Mouse (Mus musculus) ovary, adult 18-20 months (tissue): ENCODE results near the gene Nrtn.

ENCODE experiments used
- DNase-seq: peaks from one replicate; pipeline ENCODE4 v3.0.0; 2022; ENCODE audit warnings: low spot score, mixed read lengths

Gene Nrtn

DNA sequence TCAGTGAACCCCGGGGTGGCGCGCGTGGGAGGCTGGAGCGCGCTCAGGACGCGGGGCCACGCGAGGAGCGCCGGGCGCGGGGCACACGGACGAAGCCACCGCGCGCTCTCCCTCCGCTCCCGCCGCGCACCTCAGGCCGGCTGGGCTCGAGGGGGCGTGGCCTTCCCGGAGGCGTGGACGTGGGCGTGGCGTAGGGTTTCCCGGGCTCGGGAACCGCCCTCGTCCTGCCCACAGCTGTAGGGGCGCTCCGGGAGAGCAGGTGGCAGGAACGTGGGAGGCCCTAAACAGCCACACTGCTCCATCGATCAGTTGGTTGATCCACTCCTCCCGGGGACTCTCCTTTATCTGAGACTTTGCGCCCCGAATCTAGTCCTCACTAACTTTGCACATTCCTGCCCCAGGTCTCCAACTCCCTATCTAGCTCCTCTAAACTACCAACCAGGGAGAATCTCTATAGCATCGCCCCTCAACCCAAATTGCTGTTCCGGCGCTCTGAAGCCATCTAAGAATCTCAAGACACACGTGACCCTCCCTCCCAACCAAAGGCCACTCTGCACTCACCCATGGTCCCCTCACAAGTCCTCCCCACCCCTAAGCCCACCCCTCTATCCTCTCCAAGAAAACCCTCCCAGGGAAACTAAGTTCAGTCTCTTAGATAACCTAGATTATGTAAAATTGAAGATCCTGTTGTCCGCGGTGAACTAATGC, at the start of gene Nrtn:
Gene Nrtn, minus strand, starts transcription at position 115 of the 708 bp plus-strand sequence.
- DNase-seq = peak; percentile 78

DNA sequence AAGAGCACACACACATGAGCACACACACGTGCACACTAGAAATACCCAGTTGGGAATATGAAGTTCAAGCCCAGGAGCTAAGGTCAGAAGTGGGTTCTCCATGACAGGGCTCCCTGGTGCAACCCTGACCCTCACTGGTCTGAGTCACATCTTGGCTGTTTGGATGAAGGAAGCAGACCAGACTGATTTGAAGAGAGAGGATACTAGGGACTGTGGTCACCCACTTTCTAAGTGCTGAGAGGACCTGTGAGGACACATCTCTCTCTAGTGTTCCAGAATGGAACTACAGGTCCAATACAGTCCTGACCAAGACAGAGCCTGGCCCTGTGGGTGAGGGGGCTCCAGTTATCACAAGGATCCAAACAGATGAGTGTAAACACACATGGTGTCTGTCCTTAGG, 48.5 kb upstream of the Nrtn start:
- DNase-seq = no peak

GRCm38 (mm10) chr17:56804952-56805351, 47.6 kb upstream of the Nrtn start:
- DNase-seq = peak; percentile 62

DNA sequence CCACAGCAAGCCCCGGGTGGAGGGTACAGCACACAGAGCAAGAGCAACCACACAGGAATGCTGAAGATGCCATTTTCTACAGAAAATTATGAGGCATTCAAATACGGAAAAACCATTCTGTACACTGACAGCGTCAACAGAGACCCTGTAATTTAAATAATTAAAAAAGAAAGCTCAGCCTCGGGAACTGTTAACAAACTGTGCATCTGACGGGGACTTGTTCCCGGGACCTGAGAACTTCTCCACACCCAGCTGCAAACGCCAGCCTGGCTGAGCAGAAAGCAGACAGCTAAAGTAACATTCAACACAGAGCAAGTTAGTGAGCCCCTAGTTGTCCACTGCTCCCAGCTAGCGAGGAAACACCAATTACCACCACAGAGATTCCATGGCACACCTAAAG, 44.7 kb upstream of the Nrtn start:
- no peak for DNase-seq

DNA sequence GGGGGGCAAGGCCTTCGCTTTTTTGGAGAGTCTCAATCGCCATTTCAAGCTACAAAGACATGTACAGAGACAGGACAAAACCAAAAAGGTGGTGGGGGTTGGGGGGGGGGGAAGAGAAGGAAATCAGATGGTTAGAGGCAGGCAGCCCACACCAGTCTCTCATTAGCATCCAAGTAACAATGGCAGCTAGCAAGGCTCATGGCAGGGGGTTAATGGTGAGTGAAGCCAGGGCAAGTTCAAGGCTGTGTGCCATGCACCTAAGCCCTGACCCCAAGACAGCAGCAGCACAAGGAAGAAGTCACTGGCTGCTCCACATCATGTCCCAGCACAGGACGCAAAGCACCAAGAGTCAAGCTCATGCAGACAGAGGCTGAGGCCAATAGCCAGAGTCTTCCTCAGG, 41.9 kb upstream of the Nrtn start:
- no peak for DNase-seq

DNA sequence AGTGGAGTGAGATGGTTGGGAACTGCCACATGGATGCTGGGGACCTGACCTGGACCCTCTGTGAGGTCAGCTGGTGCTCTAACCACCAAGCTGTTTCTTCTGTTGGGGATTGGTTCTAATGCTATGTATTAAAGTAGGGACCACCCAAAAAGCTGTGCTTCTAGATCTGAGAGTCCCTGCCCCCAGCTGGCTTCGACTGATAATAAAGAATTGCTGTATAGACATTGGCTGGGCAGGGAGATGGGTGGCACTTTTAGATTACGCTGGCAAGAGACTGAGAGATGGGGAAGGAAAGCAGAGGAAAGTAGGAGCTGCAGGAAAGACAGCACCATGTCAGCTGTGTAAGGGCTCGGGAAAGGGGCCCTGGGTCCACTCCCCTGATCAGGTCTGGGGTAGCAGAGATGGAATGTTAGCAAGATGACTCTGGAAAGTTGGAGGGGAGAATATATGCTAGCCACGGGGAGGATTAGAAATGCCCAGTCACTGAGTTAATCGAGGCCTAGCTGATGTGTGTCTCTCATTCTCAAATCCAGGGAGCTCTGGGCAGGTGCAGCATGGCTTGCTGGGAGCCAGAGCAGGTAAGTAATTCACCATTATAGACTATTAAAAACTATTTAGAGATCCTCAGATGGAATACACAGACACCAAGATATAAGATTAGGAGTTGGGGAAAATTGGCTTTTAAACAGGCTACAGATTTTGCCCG, 36.4 kb upstream of the Nrtn start:
- no peak for DNase-seq

DNA sequence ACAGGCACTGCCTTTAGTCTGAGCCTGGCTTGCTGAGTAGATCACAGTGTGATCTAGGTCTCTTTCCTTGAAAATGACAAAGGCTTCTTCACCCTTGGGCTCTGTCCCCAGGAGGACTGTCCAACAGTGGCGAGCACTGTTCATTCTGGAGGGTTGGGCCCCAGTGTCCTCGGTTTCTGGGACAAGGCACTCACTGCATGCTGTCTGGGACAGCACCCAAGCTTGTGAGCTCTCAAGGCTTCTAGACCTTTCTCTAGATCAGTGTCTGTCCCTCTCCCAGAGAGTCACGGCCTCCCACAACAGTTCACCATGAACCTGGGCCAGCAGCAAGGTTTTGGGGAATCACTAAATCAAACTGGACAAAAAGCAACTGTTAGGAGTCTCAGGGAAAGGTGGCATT, 35.3 kb upstream of the Nrtn start:
- DNase-seq = no peak

GRCm38 (mm10) chr17:56789286-56789685, 32.0 kb upstream of the Nrtn start:
- no peak for DNase-seq

DNA sequence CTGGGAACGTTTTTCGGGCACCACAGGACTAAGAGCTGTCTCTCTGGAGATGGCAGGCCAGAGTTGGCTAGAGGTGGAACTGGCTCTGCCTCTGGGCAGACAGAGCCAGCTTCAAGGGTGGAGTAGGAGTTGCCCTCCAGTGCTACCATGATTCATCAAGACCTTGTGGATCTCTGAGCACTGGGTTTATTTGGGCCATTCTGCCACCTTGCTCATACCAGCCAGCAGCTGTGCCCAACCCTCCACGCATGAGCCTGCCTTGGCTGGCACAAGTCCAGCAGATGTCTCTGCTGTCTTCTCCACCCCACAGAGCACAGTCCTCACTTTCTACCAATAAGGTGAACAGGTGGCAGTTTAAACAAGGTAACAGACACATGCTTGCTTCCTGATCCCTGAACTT, 31.6 kb upstream of the Nrtn start:
- no peak for DNase-seq

DNA sequence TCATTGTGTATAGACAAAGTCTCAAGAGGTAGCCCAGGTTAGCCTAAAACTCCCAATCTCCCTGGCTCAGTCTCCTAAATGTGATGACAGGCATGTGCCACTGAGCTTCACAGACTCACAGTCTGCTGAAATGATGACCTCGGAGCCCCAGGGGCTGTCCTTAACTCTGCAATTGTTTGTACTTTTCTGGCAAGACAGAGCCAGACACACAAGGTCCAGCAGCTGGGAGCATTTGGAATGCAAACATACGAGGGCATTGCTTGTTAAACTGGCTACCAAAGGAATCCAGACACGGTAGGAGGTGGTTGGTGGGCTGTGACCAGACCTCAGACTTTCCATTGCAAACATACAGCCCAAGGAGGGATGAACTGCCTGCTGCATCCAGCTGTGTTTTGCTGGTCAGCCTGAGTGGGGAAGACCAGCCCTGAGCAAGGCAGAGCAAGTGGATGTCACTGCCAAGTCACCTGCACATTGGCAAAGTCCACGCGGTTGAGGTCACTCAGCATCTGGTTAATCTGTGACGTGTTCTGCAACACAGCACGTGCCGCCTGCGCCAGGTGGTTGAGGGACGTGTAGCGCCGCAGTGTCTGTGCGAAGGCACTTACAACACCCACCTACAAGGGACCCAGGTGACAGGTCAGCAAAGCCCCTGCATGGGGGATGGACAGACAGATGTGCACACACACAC, 23.1 kb upstream of the Nrtn start:
- DNase-seq = no peak

DNA sequence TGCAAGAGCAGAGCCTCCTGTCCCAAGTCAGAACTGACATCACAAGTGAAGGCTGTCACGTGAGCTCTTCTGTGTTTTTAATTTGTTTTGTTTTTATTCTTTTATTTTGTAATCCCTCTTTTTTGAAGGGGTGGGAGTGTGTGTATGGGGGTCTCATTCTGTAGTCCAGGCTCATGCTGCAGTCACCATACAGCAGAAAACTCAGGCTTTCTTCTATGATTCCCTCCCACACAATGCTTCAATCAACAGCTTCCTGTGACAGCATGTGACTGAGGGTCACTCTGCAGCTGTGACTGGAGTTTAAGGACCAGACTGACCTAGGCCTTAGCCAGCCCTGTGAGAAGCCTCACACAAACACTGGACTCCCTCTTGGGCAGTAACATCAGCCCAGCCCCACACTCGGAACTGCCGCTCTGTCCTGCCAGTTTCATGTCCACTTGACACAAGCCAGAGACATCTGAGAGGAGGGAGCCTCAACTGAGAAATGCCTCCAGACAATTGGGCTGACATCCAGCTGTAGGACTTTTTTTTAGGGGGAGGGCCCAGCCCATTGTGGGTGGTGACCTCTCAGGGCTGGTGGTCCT, 21.5 kb upstream of the Nrtn start:
- no peak for DNase-seq

DNA sequence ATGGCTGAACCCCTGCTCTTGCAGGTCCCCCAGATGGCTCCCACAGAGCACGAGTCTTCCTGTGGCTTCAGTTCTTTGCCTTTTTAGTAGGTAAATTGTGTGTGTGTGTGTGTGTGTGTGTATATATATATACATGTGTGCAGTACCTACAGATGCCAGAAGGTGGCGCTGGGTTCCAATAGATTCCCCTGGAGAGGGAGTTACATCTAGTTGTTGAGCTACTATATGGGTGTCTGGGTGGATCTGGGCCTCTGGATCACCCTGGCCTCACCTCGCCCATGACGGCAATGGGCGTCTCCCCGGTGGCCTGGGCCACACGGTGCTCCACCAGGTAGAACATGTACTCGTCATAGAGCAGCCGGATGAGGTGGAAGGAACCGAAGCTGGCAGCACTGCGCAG, 20.2 kb upstream of the Nrtn start:
- no peak for DNase-seq

DNA sequence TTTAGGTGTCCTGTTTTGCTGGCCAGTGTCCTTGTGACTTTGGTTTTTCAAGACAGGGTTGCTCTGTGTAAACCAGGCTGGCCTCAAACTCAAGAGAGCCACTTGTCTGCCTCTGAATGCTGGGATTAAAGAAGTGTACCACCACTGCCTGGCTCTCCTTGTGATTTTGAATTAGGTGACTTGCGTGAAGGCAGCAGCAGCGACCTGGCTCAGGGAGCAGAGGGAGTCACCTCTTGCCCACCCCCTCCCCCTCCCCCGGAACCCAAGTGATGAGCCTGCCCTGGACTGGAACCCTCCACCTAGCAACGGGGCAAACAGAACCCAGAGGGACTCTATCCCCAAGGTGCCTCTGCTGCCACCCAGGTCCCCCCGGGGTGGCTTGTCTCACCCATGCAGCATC, 12.6 kb upstream of the Nrtn start, which contains the start of gene Prr22:
Gene Prr22, plus strand, starts transcription at position 301 of the 400 bp plus-strand sequence.
- DNase-seq = no peak

DNA sequence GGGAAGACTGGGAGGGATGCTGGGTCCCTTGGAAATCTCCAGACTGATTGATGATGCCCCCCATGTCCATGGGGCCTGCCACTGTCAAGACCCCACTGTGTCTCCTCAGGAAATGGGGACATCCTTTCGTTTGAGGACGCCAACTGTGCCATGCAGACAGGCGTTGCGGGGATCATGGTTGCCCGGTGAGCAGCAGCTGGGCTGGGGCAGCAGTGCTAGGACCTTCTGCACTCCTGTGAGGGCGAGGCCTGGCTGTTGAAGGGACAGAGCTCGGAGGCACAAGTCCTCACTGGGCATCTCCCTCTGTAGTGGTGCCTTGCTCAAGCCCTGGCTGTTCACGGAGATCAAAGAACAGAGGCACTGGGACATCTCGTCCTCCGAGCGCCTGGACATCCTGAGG, 11.6 kb upstream of the Nrtn start:
- DNase-seq = no peak

DNA sequence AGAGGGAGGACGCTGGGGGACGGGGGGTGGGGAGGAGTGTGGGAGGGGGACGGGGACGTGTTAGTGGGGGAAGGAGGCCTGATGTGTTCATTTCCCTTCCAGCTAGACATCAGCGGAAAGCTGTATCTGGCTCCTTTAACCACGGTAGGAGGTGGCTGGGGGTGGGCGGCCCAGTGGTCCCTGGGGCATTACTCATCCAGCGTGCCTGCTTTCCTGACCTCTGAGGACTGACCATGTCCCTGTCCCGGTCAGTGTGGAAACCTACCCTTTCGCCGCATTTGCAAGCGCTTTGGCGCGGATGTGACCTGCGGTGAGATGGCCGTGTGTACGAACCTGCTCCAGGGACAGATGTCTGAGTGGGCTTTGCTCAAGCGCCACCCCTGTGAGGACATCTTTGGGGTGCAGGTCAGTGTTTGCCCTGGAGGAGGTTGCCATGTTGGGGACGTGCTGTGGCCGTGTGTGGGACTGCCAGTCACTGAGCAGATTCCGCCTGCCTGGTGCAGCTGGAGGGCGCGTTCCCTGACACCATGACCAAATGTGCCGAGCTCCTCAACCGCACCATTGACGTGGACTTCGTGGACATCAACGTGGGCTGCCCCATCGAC, 10.3 kb upstream of the Nrtn start:
- no peak for DNase-seq

DNA sequence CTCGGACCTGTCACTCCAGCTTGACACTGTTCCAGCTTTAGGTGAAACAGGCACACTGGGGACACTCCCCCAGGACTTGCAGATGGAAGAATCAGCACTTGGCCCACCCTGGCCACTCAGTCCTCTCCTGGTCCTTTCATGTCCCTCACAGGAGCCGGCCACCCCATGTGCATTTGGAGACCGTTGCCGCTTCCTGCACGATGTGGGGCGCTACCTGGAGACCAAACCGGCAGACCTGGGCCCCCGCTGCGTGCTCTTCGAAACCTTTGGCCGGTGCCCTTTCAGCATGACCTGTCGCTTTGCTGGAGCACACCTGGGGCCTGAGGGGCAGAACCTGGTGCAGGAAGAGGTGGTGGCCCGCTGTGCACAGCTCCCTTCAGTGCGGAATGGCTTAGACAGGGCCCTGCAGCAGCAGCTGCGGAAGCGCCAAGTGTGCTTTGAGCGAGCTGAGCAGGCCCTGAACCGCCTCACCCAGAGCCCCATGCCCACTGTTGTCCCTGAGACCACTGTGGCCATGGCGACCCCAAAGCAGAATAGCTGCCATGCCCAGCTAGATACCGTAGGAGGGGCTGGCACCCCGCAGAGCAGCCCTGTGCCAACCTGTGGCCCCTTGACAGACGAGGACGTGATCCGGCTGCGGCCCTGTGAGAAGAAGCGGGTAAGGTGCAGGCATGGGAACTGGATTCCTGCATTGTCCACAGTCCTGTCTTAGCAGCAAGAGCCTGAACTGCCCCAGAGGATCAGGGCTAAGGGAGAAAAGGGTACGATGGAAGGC, 9.5 kb upstream of the Nrtn start:
- DNase-seq = no peak

- no peak for DNase-seq
Measured at GRCm38 (mm10) chr17:56765431-56765830, 8.1 kb upstream of the Nrtn start.

- DNase-seq = peak; percentile 80
Measured at GRCm38 (mm10) chr17:56764474-56765354, 7.4 kb upstream of the Nrtn start, which contains the start of gene Dus3l. TSS of gene Dus3l (plus strand) at chr17:56764757.

DNA sequence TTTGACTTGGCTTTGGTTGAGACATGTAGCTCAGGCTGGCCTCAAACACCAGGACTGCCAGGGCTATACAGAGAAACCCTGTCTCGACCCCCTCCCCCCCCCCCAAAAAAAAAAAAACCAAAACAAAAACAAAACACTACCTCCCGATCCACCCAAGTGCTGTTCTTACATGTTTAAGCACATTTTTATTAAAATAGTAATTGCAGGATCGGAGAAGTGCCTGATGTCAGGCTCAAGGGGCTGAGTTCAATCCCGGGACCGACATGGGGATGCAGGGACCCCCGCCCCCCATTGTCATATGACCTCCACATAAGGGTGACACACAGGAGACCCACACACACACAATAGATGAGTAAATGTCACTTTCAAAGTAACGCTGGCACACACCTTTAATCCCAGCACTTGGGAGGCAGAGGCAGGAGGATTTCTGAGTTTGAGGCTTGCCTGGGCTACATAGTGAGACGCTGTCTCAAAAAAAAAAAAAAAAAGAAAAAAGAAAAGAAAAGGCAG, 6.5 kb upstream of the Nrtn start:
- DNase-seq = no peak
